Mouse (Mus musculus) CD4-positive helper T cell, adult 2 months (primary cell): ENCODE results near the gene Qrich2.
A peak's percentile ranks its signal among the peaks of the same experiment; 100 is the strongest.
"Not testable (repeated sequence)": the region's sequence is repeated elsewhere in the genome, so short reads cannot be mapped to it uniquely, and the experiment has no call there.

ENCODE experiments used
- DNase-seq: peaks from one replicate; pipeline ENCODE4 v3.0.0-alpha.2; 2012; ENCODE audit warnings: low read depth, missing footprints, low spot score

The Qrich2 gene

DNA sequence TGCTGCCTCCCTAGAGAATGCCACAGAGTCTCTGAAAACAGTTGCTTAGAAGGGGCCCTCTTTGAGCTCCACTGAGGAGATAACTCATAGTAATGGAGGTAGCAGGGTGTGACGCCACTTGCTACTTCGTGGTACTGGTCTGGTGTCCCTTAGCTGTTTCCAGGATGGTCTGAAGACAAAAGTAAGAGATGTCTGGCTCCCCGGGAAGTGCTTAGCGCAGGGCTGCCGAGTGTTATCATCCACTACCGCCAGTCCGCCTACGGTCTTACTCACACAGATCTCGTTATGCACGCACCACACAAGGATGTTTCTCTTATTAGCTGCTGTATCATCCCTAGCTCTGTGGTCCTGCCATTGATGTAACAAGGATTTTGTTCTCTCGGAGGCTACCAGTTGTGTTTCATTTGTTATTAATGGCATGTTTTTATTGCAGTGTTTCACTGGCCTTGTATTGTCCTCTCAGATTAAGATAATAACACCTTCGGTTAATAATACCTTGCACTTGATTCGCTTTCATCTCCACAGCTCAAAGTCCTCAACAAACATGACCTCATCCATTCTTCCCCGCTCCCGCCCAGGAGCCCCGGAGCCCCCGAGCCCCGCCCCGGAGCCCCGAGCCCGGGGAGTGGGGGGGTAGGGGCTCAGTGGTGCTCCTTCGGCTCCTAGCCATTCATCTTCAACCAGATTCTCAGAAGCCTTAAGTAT lies 35.2 kb downstream of the Qrich2 start:
- DNase-seq: no peak

DNA sequence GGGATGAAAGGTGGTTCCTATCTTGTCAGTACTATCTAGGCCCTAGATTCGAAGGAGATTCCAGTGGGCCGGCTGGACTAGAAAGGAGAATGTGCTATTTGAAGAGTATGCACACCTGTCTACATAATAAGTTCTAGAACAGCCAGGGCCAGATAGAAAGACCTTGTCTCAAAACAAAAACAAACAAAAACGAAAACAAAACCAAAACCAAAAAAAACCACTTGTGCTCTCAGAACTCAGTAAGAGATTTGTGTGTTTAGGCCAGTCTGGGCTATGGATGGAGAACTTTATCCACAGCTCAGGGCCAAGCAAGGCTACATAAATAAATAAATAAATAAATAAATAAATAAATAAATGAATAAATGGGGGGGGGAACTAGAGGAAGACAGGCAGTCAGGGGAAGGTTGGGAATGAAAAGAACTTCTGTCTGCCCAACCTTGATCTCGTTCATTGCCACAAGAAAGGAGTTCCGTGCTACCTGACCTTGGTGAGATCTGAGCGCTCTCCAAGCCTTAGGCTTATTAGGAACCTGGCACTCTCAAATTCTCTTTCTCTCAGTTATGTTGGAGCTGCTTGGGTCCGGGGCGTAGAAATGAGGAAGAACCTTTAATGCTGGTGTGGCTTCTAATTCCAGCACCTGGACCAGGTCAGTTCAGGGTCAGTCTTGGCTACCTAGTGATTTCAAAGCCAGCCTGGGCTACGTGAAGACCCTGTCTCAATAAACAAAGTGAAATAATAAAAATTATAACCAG lies 36.0 kb downstream of the Qrich2 start:
- peak; percentile 43 for DNase-seq

DNA sequence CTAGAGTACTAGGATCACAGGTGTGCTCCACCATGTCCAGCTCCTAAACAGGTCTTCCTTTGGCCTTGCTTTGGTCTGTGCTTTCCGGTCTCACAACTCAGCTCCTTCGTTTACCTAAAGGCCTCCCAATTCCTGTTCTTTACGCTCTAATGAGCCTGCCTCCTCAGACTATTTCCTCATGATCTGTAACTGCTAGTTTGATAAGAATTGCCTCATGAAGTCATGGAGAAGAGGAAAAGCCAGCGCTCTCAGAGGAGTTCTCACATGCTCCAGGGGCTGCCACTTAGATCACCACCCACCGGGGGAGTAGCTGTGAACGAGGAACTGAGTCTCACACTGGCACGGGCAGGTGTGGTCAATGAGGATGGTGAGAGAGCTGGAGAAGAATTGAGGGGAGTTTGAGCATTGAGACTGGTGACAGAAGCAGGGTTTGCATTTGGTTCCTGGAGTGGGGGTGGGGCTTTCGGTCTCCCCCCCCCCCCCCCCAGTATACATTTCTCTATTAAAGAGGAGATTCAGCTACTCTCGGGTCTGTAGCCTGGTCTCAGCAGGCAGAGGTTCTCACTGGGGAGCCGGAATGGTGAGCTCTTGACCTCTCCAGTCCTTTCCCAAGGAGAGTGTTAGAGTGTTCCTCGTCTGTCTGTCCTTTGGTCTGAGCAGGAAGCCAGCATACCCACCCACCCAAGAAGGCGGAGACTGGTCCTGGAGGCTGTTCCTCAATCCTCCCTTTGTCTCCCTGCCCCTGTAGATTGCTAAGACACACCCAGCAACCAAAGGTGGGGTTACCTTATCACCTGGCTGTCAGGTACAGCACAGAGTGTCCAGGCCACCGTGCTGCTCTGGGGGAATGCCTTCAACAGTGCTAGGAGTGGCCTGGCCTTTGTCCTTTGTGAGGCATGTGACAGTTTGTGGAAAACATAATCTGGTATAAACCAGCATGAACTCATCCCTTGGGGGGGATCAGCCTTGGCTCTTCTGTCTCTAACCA lies 36.9 kb downstream of the Qrich2 start:
- DNase-seq: no peak

DNA sequence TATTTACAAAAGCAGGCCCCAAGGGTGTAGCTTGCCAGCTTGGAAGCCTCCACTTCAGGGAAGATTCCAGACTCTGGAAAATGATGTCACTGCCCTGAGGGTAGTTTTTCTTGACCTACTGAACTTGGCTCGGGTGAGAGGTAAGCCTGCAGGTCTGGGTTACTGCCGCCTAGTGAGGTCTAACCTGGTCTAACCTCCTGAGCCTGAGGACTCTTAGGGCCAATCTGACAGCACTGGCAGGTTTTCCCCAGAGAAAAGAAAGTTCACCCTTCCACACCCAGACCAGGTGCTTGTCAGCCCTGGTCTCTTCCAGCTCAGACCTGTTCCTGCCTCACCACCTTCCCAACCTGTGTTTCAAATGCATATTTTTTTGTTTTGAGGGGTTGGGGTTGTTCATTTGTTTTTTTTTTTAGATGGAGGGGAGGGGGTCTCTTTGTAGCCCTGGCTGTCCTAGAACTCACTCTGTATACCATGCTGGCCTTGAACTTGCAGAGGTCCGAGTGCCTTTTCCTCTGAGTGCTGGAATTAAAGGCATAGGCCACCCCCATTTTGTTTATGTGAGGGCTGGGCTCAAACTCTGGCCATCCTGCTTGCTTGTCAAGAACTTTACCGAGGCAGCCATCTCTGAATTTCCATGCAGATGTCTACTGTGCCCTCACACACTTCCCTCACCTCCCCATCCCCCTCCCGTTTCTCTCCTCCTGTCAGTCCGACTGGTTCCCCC lies 39.0 kb downstream of the Qrich2 start:
- DNase-seq: no peak

DNA sequence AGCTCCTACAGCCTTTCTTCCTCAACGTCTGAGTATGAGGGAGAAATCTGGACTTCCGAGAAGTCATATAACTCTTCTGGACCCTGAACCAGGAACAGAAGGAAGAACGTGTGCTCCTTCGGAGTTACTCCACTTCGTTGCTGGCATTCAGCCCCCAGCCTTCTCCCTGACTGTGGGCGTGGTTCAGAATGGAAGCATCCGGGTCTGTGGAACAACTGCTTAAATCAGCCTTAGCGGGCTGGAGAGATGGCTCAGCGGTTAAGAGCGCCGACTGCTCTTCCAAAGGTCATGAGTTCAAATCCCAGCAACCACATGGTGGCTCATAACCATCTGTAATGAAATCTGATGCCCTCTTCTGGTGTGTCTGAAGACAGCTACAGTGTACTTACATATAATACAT lies 39.7 kb downstream of the Qrich2 start:
- not testable (repeated sequence) for DNase-seq

DNA sequence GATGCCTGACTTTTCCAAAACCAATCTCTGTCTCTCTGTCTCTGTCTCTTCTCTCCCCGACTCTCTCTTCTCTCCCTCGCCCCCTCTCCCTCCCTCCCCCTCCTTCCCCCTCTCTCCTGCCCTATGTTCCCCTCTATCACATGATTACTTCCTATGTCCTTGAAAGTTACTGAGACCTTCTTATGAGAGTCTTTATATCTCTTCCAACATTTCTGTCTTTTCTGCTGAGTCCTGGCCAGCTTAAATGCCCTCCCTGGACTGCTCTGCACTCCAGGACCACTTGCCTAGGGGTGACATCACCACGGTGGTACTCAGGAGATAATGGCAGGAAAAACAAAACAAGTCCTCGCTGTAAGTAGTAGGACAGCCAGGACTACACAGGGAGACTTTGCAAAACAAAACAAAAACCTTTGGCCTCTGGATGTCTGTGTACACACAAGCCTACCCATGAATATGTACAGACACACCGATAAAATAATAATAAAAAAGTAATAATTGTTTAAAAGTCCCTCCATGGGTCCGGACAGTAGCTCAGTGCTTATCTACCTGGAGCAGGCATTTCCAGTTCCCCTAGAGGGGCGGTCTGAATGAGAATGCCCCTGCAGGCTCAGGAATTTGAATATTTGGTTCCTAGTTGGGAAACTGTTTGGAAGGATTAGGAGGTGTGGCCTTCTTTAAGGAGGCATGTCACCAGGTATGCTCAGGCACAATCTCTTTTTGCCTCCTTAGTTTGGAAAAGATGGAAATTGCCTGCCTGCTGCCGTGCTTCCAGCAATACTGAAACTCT lies 41.2 kb downstream of the Qrich2 start:
- DNase-seq: no peak

DNA sequence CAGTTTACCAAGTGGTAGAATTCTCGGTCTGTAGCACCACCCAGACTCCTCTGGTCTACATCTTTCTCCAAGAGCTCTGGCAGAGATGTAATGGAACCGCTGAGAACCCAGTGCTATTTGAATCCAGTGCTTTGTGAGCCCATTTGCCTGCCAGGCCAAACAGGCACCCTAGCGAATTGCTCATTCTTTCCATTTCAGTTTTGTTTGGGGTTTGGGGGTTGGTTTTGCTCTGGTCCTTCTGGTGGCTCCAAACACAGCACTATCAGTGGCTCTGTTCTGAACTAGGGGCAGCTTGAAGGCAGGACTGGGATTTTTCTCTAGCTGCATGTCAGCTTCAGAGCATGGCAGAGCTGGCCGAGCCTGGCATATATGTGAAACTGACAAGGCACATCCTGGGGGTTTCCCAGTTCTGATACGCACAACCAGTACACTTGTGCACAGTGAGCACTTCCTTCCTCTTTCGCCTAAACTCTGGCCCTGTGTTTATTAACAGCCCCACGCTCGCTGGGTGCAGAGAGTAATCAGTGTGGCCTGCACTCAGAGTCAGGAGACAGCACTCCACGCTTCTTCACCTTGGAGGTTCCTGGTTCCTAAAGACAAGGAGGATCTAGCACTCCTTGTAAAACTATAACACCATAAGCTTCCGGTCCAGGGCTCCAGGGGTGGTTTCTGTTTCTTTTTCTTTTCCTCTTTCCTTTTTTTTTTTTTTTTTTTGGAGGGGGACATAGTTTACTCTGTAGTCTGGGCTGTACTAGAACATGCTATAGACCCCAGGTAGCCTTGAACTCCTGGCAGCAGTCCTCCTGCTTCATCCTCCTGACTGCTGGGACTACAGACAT lies 42.0 kb downstream of the Qrich2 start:
- peak; percentile 89 for DNase-seq

DNA sequence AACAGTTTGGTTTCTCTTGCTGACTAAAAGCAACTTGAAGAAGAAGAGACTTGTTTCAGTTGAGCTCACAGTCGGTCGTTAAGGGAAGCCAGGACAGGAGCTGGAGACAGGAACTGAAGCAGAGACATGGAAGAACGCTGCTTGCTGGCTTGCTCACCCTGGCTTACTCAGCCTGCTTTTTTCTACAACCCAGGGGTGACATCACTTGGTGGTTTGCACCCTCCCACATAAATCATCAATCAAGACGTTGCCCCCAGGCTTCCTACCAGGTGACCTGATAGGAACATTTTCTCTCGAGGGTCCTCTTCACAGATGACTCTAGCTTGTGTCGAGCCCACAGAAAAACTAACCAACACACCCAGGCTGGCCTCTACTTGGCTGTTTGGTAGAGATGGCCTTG lies 42.8 kb downstream of the Qrich2 start:
- DNase-seq: peak; percentile 58

DNA sequence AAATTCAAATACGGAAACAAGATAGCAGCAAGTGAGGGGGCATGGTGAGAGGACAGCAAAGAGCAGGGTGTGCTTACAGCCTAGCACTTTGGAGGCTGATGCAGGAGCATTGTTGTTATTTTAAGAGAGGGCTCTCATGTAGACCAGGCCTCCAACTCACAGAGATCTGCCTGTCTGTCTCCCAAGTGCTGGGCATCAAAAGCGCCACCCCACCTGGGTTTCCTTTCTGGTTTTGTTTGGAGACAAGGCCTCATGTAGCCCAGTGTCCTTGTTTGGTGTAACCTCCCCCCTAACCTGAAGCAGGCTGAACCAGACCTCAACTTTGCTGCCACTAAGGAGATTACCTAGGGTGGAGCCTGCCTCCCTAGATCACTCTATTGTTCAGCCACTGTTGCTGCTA lies 43.5 kb downstream of the Qrich2 start:
- DNase-seq: no peak

DNA sequence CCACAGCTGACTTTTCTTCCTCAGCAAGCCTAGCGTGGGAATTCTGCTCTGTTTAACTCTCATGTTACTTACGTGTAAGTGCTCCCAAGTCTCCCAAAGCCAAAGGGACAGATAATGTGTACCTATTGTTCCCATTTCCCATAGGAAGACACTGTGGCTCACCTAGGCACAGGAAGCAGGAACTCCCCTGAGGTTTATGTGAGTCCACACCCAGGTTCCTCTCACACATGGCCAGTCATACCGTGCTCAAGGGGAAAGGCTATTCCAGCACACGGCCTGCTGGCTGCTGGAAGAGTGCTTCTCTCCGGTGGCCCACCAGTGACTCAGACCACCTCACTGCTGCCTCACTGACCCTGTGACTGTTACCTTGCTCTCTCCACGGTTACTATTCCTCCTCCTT lies 44.9 kb downstream of the Qrich2 start:
- DNase-seq: no peak

DNA sequence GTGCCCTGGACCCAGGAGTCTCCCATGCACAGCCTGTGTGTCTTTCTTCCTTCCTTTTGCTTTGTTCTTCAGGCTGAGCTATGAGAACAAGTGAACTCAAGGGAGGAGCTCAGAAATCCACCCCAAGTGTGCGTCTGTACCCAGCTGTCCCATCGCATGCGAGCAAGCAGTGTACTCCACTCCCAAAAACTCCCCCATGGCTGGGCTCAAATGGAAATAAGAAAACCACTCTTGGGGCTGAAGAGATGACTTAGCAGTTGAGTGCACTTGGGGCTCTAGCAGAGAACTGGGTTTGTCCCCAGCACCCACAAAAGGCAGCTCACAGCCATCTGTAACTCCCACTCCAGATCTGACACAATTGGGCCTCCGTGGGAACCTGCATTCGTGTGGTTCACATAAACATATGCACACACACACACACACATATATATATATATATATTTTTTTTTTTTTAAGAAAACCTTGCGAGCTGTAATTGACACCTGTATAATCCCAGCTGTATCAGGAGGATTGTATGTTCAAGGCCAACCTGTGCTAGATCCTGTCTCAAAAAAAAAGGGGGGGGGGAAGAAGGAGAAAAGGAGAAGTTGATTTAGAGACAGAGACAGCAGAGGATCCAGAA lies 47.1 kb downstream of the Qrich2 start:
- DNase-seq: peak; percentile 73

DNA sequence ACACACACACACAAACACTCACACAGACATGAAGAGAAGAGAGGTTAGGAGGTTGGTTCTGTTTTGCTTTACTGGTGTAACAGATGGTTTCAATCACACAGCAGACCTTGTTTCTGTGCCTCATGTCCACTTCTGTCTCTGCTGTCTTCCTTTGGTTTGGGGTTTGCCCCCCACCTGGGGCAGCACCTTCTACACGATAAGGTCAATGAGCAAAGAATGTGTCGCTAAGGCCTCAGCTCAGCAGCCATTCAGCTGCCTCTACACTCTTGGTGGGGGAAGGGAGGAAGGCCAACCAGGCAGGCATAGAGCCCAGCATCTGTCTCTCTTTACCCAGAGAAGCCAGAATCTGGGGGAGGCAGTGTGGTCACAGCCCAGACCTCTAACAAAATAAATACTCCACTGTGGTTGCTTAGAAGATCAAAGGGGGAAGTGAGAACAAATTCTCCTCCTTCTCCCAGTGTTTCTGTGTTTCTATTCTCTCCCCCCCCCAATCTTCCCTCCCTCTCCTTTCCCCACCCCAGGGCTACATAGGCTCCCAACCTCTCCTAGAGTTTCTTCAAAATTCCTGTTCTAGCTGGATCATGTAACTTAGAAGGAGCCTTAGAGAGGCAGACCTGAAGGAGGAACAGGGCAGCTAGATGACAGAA lies 47.7 kb downstream of the Qrich2 start:
- DNase-seq: peak; percentile 48

DNA sequence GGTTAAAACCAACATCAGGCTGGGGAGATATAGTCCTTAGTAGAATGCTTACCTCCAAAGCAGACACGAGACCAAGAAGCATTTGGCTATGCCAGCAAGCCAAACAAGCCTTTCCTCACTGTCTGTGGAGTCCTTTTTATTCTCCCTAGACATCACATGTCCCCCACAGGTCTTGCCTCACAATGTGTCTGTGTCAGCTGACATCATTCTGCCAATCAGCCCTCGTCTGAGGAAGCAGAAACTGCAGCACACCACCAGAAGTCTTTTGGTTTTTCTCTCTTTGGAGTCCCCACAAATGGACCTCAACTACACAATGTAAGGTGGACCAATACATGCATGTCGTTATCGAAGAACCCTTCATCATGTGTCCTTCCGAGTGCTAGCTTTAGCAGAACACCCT lies 49.0 kb downstream of the Qrich2 start:
- DNase-seq: no peak

DNA sequence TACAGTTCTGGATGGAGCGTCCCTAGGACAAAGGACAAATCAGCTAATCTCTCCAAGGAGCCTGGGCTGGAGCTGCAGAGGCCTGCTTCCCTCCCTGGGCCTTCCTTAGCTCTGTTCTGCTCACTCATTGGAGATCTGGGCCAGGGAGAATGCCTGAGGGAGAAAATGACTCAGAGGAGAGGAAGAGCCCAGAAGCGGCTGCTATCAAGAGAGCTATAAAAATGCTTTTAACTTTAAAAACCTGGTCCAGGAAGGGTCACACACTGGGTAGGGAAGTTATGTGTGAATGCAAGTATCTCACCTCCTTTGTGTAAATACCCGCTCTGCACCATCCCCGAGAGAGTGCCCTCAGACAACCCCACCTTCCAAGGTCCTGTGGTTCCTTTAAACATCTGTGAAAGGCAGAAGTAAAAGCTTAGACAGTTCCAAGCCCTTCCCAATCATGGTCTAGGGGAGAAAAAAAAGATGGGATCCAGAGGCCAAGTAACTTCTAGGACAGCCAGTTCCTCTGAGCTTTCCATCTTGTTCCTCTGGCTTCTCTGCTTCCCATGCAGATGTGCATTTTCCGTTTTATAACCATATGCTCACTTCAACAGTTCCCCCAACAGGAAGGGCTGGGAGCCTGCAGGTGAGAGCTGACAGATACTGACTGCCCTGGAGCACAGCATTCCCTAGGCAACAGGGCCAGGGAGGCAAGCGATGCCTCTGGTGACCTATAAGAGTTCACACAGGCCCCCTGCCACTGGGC lies 49.7 kb downstream of the Qrich2 start:
- DNase-seq: no peak

DNA sequence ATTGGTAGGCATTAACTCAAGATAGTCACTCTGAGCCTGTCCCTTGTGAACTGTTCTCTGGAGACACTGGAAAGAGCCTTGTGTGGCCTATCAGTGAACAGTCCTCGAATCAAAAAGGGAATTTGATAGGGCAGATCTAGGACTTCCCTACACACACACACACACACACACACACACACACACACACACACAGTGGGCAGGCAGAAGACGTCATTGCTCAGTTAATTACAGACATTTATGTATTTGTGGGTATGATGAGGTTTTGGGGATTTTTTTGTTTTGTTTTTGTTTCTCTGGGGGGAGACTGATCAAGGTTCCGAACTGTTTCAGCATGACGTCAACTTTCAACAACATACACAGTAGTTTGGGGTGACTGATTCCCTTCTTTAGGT lies 52.4 kb downstream of the Qrich2 start:
- peak; percentile 82 for DNase-seq

DNA sequence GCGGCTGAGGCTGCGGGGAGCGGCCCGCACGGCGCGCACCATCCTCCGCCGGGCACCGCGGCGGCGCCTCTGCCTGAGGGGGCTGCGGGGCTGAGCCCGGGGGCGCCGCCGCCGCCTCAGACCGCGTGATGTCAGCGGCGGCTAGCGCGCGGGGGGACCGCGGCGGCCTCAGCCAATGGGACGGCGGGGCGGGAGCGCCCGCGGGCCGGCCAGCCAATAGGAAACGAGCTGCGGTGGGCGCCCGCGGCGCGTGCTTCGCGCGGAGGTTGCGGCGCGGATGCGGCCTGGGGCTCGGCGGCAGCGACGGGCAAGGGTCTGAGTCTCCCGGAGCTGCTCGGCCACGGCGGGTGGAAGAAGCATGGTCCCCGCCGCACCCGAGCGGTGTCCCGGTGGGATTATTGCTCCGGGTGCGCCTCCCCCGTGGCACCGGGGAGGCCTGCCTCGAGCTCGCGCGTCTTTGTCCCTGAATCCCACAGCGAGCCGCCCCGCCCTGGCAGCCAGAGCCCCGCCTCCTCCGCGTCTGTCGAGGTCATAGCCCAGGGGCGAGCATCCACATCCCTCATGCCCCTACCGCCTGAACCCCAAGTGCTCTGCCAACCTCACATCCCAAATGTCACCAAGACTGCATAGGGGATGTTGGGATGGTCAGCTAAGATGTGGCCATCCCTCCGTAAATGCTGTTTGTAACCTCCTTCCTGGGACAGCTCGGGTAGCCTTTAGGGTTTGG lies 53.0 kb downstream of the Qrich2 start, which contains the start of gene Rnf157:
Gene Rnf157 (minus strand): TSS at position 129 of the 727 bp plus-strand sequence.
- peak; percentile 89 for DNase-seq
